Mouse (Mus musculus) ES-Bruce4 (cell line): ENCODE data around the gene Tnpo2. TPM values are rescaled to one million over a fixed set of nuclear protein-coding genes. Genes with fewer than 3 reads are reported as not detected.
A peak's percentile ranks its signal among the peaks of the same experiment; 100 is the strongest.

Experiments used
- H3K27ac ChIP-seq: 2 replicates; pipeline ENCODE4 v1.5.1; 2012; ENCODE audit warnings: low read length, inconsistent platforms; ENCODE audit not compliant: insufficient read depth
- H3K27me3 ChIP-seq: 2 replicates; pipeline ENCODE4 v1.6.1; 2012; ENCODE audit warnings: mild to moderate bottlenecking, low read length, inconsistent platforms; ENCODE audit not compliant: control insufficient read depth, poor library complexity, insufficient read depth, severe bottlenecking
- H3K36me3 ChIP-seq: 2 replicates; pipeline ENCODE4 v1.6.1; 2012; ENCODE audit warnings: inconsistent platforms, mild to moderate bottlenecking, low read length, moderate library complexity; ENCODE audit not compliant: control insufficient read depth, poor library complexity, insufficient read depth, severe bottlenecking
- H3K4me1 ChIP-seq: one replicate; pipeline ENCODE4 v1.8.1; 2011; ENCODE audit warnings: low read length; ENCODE audit not compliant: control insufficient read depth, insufficient read depth
- H3K4me3 ChIP-seq: 2 replicates; pipeline ENCODE4 v1.5.1; 2011; ENCODE audit warnings: low read depth, mild to moderate bottlenecking, low read length
- H3K9ac ChIP-seq: 2 replicates; pipeline ENCODE4 v1.6.1; 2012; ENCODE audit warnings: low read depth, mild to moderate bottlenecking, inconsistent platforms; ENCODE audit not compliant: poor library complexity, severe bottlenecking
- H3K9me3 ChIP-seq: replicated peaks from 2 replicates; pipeline ENCODE4 v1.6.1; 2012; ENCODE audit warnings: mild to moderate bottlenecking, low read length, inconsistent platforms; ENCODE audit not compliant: control insufficient read depth, poor library complexity, insufficient read depth, severe bottlenecking
- CTCF ChIP-seq: IDR thresholded peaks from one replicate; pipeline ENCODE4 v1.8.1; 2011; ENCODE audit warnings: low read depth, low read length
- EP300 ChIP-seq: IDR thresholded peaks from 2 replicates; pipeline ENCODE4 v1.6.1; 2011; ENCODE audit warnings: low read depth, low read length; ENCODE audit not compliant: insufficient read depth
- POLR2A ChIP-seq: IDR thresholded peaks from one replicate; pipeline ENCODE4 v1.8.1; 2011; ENCODE audit warnings: low read length; ENCODE audit not compliant: insufficient read depth
- polyA plus RNA-seq: library from polyadenylated mRNA; stranded (reverse); fragments of >200 nt; gene quantifications from 2 replicates; pipeline ENCODE4 v1.2.4, GENCODE M21; 2011; ENCODE audit warnings: low read depth; ENCODE audit not compliant: missing spikeins, insufficient read depth, insufficient read length

The Tnpo2 gene
- polyA plus RNA-seq, 1 experiment: 195 TPM

- Histone ChIP-seq H3K9ac (peak overlapping the region; percentile 93), H3K36me3 (peaks cover 29% of the 10 kb centered on the region), H3K9me3 (no peaks in the 10 kb centered on the region), H3K27ac (peak overlapping the region; percentile 74), H3K4me1 (no peaks in the 10 kb centered on the region), H3K27me3 (no peaks in the 10 kb centered on the region), H3K4me3 (peak overlapping the region; percentile 93)
- no peak for TF ChIP-seq POLR2A
- TF ChIP-seq EP300: no peak
- TF ChIP-seq CTCF: no peak
Observed at GRCm38 (mm10) chr8:85072364-85072929, 35.7 kb downstream of the Tnpo2 start.

DNA sequence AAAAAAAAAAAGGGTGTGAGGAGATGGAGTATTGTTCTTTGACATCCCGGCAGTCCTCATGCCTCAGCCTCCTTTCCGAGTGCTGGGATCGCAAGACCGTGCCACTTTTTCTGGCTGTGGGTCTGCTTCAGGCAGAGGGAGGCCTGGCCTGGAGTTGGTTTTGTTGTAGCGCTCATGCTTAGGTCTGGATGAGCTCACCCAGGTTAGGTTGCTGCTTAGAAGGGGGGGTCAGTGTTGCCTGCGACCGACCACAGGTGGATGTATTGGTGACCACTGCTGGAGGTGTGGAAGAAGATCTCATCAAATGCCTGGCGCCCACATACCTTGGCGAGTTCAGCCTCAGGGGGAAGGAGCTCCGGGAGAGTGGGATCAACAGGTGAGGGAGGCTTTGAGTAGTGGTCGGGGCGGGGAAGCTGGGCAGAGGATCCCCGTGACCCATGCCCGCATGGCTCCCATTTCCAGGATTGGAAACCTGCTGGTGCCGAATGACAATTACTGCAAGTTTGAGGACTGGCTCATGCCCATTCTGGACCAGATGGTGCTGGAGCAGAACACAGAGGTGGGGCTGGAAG, 36.4 kb downstream of the Tnpo2 start:
- H3K9ac ChIP-seq: peak overlapping the region; percentile 93
- peaks cover 30% of the 10 kb centered on the region for H3K36me3 ChIP-seq

DNA sequence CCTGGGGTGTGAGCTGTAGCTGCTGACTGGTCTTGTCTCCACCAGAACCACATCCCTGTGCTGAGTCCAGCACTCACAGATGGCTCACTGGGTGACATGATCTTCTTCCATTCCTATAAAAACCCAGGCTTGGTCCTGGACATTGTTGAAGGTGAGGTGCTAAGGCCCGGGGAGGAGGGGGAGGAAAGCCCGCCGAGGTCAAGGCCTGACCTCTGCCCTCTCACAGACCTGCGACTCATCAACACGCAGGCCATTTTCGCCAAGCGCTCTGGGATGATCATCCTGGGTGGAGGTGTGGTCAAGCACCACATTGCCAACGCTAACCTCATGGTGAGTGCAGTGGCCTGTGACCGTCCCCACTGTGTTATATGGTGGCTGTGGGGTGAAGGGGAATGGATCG, 37.5 kb downstream of the Tnpo2 start:
- no peaks in the 10 kb centered on the region for H3K4me1 ChIP-seq
- H3K27ac ChIP-seq: no peak overlapping the region
- no peak overlapping the region for H3K4me3 ChIP-seq
- H3K9me3 ChIP-seq: no peaks in the 10 kb centered on the region
- TF ChIP-seq POLR2A: no peak
- no peak for TF ChIP-seq EP300
- TF ChIP-seq CTCF: no peak
- peaks cover 37% of the 10 kb centered on the region for H3K36me3 ChIP-seq
- no peak overlapping the region for H3K9ac ChIP-seq
- H3K27me3 ChIP-seq: no peaks in the 10 kb centered on the region

More for the DNA sequence above, 36.4 kb downstream of the Tnpo2 start:
- Histone ChIP-seq H3K4me3 (peak overlapping the region; percentile 36), H3K9me3 (no peaks in the 10 kb centered on the region), H3K4me1 (no peaks in the 10 kb centered on the region), H3K27ac (no peak overlapping the region), H3K27me3 (no peaks in the 10 kb centered on the region)
- TF ChIP-seq EP300 (no peak), CTCF (no peak), POLR2A (no peak)

- no peak for TF ChIP-seq POLR2A
- Histone ChIP-seq H3K4me3 (no peak overlapping the region), H3K9me3 (no peaks in the 10 kb centered on the region), H3K27ac (no peak overlapping the region), H3K9ac (no peak overlapping the region), H3K4me1 (no peaks in the 10 kb centered on the region), H3K36me3 (peaks cover 37% of the 10 kb centered on the region), H3K27me3 (no peaks in the 10 kb centered on the region)
Observed at GRCm38 (mm10) chr8:85074617-85075016, 37.9 kb downstream of the Tnpo2 start.

- TF ChIP-seq POLR2A (no peak), CTCF (peak; percentile 90), EP300 (no peak)
- H3K36me3 ChIP-seq: peaks cover 37% of the 10 kb centered on the region
Observed at GRCm38 (mm10) chr8:85076001-85076400, 39.3 kb downstream of the Tnpo2 start.

GRCm38 (mm10) chr8:85076993-85077392, 40.3 kb downstream of the Tnpo2 start:
- Histone ChIP-seq H3K4me3 (no peak overlapping the region), H3K9me3 (no peaks in the 10 kb centered on the region), H3K9ac (no peak overlapping the region), H3K36me3 (peaks cover 37% of the 10 kb centered on the region), H3K27me3 (no peaks in the 10 kb centered on the region), H3K27ac (no peak overlapping the region), H3K4me1 (no peaks in the 10 kb centered on the region)
- TF ChIP-seq EP300 (no peak), CTCF (peak; percentile 100), POLR2A (no peak)

More at GRCm38 (mm10) chr8:85076001-85076400, 39.3 kb downstream of the Tnpo2 start:
- Histone ChIP-seq H3K27me3 (no peaks in the 10 kb centered on the region), H3K9ac (no peak overlapping the region), H3K9me3 (no peaks in the 10 kb centered on the region), H3K4me3 (no peak overlapping the region), H3K27ac (no peak overlapping the region), H3K4me1 (no peaks in the 10 kb centered on the region)
